Mouse (Mus musculus) Patski (cell line): Measurements from ENCODE around the gene Tom1l2. TPM values are rescaled to one million over a fixed set of nuclear protein-coding genes. Genes with fewer than 3 reads are reported as not detected.

Experiments used
- ATAC-seq: fragments of 100-300 bp; one replicate; pipeline ENCODE4 v1.8.0; 2021
- CTCF ChIA-PET: fragments of 350-600 bp; sonication (Branson Sonifier 250); formaldehyde crosslinking; loops from one replicate; lab custom pipeline; 2022; ENCODE audit warnings: inconsistent platforms; lab: Charles Lee
- POLR2A ChIA-PET: fragments of 350-600 bp; sonication (Branson Sonifier 250); formaldehyde crosslinking; loops from one replicate; lab custom pipeline; 2022; ENCODE audit warnings: antibody characterized with exemption, inconsistent platforms; lab: Charles Lee
- DNase-seq: peaks from one replicate; pipeline ENCODE4 v3.0.0-alpha.2; 2011; ENCODE audit warnings: low read depth, low spot score
- H3K27me3 ChIP-seq: fragments of 371-371 bp; one replicate; pipeline ENCODE4 v1.5.1; 2021
- CTCF ChIP-seq: fragments of 100-300 bp; IDR thresholded peaks from one replicate; pipeline ENCODE4 v1.5.1; 2021
- in situ Hi-C: fragments of 300-500 bp; cut with MboI; formaldehyde crosslinking; loops from 3 replicates; pipeline ENCODE4 v1.11.1; 2018; ENCODE audit warnings: low pct_unique_long_range_greater_than_20kb, mixed read lengths
- polyA plus RNA-seq: library from polyadenylated mRNA; unstranded; gene quantifications from one replicate; pipeline ENCODE4 v1.2.3, GENCODE M21; 2021

Tom1l2 gene
- polyA plus RNA-seq, result 55.5 TPM

DNA sequence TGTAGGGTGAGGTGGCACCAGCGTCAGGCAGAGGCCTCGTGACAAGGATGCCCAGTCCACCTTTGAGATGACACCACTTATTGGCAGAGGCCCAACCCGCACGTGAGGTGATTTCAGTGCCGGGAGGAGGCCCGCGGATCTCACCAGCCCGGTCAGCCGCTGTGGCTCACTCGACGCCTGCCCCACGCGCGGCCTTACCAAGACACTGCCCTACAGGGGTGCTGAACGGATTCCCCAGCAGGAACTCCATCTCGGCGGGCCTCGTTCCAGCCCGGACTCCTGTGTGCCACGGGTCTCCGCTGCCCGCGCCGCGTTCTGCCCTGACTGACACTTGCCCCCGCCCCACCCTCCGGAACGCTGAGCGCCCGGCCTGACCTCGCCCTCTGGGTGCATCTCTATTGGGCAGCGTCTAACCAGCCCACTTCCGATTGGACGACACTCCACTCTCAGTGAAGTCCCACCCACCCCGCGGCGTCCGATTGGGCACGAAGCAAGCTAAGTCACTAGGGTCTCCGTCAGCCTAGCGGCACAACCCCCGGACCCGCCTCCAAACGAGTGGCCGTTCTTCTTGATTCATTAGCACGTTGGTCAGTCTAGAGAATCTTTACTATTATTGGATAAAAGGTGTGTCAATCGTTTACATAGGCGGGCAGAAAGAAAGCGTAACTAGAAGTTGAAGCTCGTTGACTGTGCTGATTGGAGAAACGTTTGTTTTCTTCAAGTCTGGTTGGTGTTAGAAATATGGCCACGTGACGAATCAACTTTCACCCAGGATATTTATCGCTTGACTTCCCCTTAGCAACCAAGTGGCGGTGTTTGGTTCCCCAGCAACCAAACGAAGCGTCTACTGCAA lies at the start of gene Tom1l2, which contains the start of gene Drc3:
Gene Tom1l2 (minus strand): TSS at position 347 of the 853 bp plus-strand sequence.
Gene Drc3 (plus strand): TSS at position 771 of the 853 bp plus-strand sequence.
- in situ Hi-C loops, result loop anchor here (5.0 kb wide), 1 partner anchor 40 kb away; no protein-coding TSS in a partner anchor
- ChIA-PET POLR2A (interaction anchor here (1.3 kb wide), 1 partner anchor 42 kb away, joined by 3 read pairs; no protein-coding TSS in a partner anchor), CTCF (interaction anchor here (0.8 to 3.2 kb wide), 3 partner anchors 36 to 247 kb away, joined by 3 to 9 read pairs (median 3); no protein-coding TSS in a partner anchor)
- ATAC-seq (peak; percentile 96), DNase-seq (peak; percentile 100)
- no peaks in the 10 kb centered on the region for H3K27me3 ChIP-seq
- TF ChIP-seq CTCF, result no peak

DNA sequence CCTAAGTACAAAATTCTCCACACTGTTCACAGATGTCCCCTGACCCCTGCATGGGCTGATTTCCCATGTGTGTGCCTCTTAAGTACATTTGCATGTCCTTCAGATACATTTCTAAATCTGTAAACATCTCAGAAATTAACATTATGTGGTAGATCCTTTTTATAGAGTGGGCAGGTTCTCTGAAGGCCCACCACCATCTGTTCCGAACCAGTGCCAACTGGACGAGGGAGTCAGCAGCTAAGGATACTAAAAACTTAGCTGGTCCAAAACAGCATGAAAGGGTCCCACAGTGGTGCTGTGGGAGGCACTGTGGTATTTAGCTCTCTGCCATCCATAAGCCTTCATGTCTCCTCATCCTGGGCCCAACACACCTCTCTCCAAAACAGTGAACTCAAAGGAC lies 44.5 kb upstream of the Tom1l2 start:
- DNase-seq, result no peak
- ATAC-seq, result no peak
- CTCF ChIA-PET, result interaction anchor here (1.1 kb wide), 1 partner anchor 9 kb away, joined by 5 read pairs; no protein-coding TSS in a partner anchor
- POLR2A ChIA-PET, result interaction anchor here (1.4 kb wide), 1 partner anchor 14 kb away, joined by 3 read pairs; no protein-coding TSS in a partner anchor
- in situ Hi-C loops, result no loop called here
- no peaks in the 10 kb centered on the region for H3K27me3 ChIP-seq
- no peak for TF ChIP-seq CTCF

DNA sequence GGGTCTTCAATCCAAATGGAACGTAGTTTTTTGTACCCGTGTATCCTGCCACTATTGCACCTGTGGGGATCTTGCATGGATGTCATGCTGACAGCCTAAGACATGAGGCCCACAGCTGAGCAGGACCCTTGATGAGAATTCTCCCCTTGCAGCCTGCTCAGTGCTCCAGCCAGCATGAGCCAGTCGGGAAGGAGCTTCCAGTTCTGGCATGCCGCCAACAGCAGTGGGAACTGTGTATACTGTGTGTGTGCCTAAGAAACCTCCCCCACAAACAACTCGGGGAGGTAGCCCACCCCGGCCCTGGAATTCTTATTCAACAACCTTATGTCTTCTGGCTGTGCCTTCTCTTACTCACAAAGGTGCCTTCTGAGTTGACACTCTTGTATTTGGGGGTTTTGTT lies 43.8 kb upstream of the Tom1l2 start:
- CTCF ChIA-PET, result no interaction called here

DNA sequence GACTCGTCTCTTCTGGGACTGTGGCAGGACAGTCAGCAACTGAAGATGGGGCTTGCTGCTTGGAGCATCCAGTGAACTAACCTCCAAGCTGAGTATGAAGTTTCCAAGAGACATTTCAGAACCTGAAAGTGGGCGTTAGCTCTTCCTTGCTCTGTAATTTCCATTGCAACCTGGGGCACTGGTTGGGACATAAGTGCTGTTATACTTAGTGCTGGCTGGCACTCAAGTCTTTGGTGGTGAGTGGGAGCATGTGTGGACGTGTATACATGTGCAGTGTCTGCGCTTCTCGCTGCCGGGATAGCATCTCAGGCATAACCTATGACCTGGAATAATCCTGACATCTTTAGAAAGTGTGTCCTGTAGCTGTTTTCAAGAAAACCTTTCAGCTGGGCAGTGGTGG lies 38.6 kb upstream of the Tom1l2 start:
- POLR2A ChIA-PET, result no interaction called here
- no peak for TF ChIP-seq CTCF
- no peaks in the 10 kb centered on the region for H3K27me3 ChIP-seq
- CTCF ChIA-PET, result no interaction called here
- ATAC-seq (no peak), DNase-seq (no peak)
- in situ Hi-C loops, result no loop called here

More for the DNA sequence above, 43.8 kb upstream of the Tom1l2 start:
- POLR2A ChIA-PET, result interaction anchor here (1.4 kb wide), 1 partner anchor 14 kb away, joined by 3 read pairs; no protein-coding TSS in a partner anchor
- no peak for DNase-seq
- no peak for TF ChIP-seq CTCF
- in situ Hi-C loops, result no loop called here
- ATAC-seq, result no peak
- no peaks in the 10 kb centered on the region for H3K27me3 ChIP-seq

DNA sequence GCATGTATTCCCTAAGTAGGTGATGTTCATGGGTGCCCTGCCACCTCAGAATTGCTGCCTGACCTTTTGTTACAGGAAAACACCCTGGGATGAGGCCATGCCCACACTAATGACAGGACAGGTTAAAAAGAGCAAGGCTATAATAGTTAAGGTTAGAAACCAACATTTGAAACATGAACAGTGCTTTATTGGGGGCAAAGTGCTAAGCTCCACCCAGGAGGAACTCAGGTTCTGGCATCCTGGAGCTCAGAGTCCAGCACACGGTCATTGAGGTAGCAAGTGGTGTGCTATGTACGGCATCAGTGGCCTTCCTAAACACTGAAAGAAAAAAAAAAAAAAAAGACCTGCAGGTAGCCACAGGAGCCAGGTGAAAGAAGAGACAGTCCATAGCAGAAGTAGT lies 35.2 kb upstream of the Tom1l2 start:
- no peak for TF ChIP-seq CTCF
- DNase-seq (no peak), ATAC-seq (no peak)
- POLR2A ChIA-PET, result no interaction called here
- CTCF ChIA-PET, result interaction anchor here (1.6 kb wide), 1 partner anchor 10 kb away, joined by 5 read pairs; no protein-coding TSS in a partner anchor
- in situ Hi-C loops, result no loop called here
- no peaks in the 10 kb centered on the region for H3K27me3 ChIP-seq

DNA sequence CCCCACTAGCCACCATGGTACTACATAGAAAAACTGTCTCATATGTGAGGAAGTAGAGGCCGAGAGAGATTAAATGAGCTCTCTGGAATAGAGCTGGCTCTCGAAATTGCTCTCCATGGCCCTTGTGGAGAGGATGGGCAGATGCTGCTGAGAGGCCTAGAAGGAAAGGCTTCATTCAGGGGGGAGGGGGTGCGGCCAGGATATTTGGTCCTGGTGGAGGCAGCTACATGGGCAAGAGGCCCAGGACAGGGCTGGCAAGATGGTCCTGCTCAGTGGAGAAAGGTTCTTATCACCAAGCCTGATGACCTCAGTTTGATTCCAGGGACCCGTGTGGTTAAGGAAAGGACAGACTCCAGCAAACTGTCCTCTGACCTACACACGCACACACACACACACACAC lies 33.2 kb upstream of the Tom1l2 start:
- no peaks in the 10 kb centered on the region for H3K27me3 ChIP-seq
- CTCF ChIA-PET, result no interaction called here
- in situ Hi-C loops, result no loop called here
- POLR2A ChIA-PET, result no interaction called here
- no peak for ATAC-seq
- no peak for TF ChIP-seq CTCF
- DNase-seq, result no peak

DNA sequence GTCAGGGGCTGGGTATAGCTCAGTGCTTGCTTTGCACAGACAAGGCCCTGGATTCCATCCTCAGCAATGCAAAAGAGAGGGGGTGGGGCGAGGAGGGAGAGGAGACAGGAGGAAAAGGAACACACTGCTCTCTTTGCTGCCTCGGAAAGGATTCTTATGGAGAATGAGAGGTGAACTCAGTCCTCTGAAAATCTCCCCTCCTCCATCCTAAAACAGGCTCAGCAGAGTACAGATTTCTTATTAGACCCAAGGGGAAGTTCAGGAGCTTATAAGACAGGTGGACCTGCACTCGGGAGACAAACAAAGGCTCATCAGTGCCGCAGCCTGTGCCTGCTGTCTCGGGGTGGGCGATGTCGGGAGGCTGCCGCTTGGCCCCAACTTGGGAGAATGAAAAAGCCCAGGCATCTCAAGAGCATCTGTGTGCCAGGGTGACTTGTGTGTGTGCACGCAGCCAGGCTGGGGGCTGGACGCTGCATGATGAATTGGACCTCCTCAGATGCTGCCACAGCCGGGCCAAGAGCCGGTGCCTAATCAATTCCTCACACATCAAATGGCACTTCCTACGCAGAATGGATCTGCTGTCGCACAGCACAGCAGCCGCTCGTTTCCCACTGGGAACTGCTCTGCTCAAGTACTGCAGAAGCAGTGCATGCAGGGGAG lies 32.2 kb upstream of the Tom1l2 start:
- ChIA-PET POLR2A (no interaction called here), CTCF (no interaction called here)
- ATAC-seq (no peak), DNase-seq (no peak)
- H3K27me3 ChIP-seq, result no peaks in the 10 kb centered on the region
- in situ Hi-C loops, result no loop called here
- no peak for TF ChIP-seq CTCF

DNA sequence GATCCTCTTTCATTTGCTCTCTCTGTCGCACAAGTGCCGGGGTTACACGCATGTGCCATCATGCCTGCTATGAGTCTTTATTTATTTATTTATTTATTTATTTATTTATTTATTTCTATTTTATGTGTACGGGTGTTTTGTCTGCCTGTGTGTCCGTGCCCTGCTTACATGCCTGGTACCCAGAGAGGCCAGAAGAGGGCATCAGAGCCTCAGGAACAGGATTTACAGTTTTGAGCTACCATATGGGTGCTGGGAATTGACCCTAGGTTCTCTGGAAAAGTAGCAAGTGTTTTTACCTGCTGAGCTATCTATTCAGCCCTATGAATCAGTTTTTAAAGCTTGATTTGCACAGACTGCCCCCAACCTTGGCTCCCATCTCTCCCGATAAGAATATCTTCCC lies 30.8 kb upstream of the Tom1l2 start:
- H3K27me3 ChIP-seq, result no peaks in the 10 kb centered on the region
- ChIA-PET CTCF (interaction anchor here (0.6 kb wide), 1 partner anchor 29 kb away, joined by 3 read pairs; no protein-coding TSS in a partner anchor), POLR2A (no interaction called here)
- DNase-seq (no peak), ATAC-seq (no peak)
- no peak for TF ChIP-seq CTCF
- in situ Hi-C loops, result no loop called here

DNA sequence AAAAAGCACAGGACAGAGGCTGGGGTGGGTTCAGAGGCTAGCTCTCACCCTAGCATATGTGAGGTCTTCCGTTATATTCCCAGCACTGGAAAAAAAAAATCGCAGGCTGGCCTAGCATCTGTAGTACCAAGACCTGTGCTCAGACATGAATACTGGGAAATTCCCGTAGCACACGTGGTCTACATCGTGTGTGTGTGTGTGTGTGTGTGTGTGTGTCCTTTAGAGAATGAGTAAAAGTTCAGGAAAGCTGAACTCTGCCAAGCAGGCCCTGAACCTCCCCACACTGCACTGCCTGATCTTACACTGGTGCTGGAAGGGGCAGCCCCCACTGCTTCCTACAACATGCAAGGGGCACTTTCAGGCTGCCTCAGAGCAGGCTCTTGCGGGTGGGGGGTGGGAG lies 21.8 kb upstream of the Tom1l2 start:
- ChIA-PET CTCF (no interaction called here), POLR2A (interaction anchor here (0.7 kb wide), 2 partner anchors 20 to 101 kb away, joined by 3 to 6 read pairs; no protein-coding TSS in a partner anchor)
- in situ Hi-C loops, result no loop called here
- ATAC-seq (no peak), DNase-seq (no peak)
- H3K27me3 ChIP-seq, result no peaks in the 10 kb centered on the region
- no peak for TF ChIP-seq CTCF

DNA sequence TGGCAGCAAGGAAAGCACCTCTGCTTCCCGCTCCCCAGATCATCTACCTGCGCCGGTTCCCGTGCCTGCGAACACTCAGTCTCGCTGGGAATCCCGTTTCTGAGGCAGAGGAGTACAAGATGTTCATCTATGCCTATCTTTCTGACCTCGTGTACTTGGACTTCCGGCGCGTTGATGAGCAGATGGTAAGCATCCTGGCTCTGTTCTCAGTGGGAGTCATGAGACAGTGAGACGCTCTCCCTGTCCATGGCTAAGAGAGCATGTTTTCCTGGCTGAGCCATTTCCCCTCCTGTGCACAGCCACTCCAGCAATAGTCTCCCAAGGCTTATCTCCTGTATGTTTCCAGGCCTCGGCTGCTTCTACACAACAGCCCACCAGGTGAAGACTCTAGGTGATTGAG lies 17.7 kb upstream of the Tom1l2 start:
- TF ChIP-seq CTCF, result no peak
- in situ Hi-C loops, result no loop called here
- DNase-seq, result no peak
- no peak for ATAC-seq
- ChIA-PET CTCF (no interaction called here), POLR2A (interaction anchor here (0.5 kb wide), 1 partner anchor 32 kb away, joined by 3 read pairs; no protein-coding TSS in a partner anchor)
- no peaks in the 10 kb centered on the region for H3K27me3 ChIP-seq
